Mouse (Mus musculus) adrenal gland, postnatal 36 days (tissue): ENCODE results near the gene Olfr288. TPM values are rescaled to one million over a fixed set of nuclear protein-coding genes. Genes with fewer than 3 reads are reported as not detected.

Source experiments
- total RNA-seq, 2 experiments: library from RNA; stranded (reverse); gene quantifications; 2 replicates each; pipeline ENCODE4 v1.2.3; 2021

Olfr288 gene
- total RNA-seq, 2 experiments from 2014 or later: not detected

Other genes starting within 250 kb of the Olfr288 start
- 10 to 100 TPM; 50.6 to 61.7 TPM for gene Tmem106c, start 231.3 kb downstream of the Olfr288 start, total RNA-seq
- gene Col2a1, start 190.8 kb downstream of the Olfr288 start, total RNA-seq: not detected
- 10 to 100 TPM; 59.9 to 65.4 TPM for gene Pfkm, start 103.0 kb downstream of the Olfr288 start, total RNA-seq
- 10 to 100 TPM; 16.0 to 16.8 TPM for gene Senp1, start 101.8 kb downstream of the Olfr288 start, total RNA-seq
- gene Asb8, start 29.9 kb downstream of the Olfr288 start, total RNA-seq: 10 to 100 TPM; 37.3 to 43.0 TPM
- gene Ccdc184, start 28.4 kb downstream of the Olfr288 start, total RNA-seq: under 1 TPM; 0.50 to 0.92 TPM
- gene Gm44579, start 25.4 kb upstream of the Olfr288 start, total RNA-seq: not detected
- not detected for gene Olfr287, start 25.5 kb upstream of the Olfr288 start, total RNA-seq
- gene Olfr286, start 38.9 kb upstream of the Olfr288 start, total RNA-seq: not detected
- gene H1fnt, start 61.8 kb upstream of the Olfr288 start, total RNA-seq: not detected
- 1 to 10 TPM; 3.7 to 4.1 TPM for gene Zfp641, start 100.6 kb upstream of the Olfr288 start, total RNA-seq
- not detected for gene Olfr285, start 121.8 kb upstream of the Olfr288 start, total RNA-seq
- not detected for gene Olfr284, start 145.4 kb upstream of the Olfr288 start, total RNA-seq
- not detected for gene Olfr283, start 185.4 kb upstream of the Olfr288 start, total RNA-seq
- not detected for gene Olfr282, start 235.7 kb upstream of the Olfr288 start, total RNA-seq